Comparison of ENCODE assay signal across 9 mouse cellular contexts in genomic region chr11:77784894-77785293, GRCm38 (mm10). TPM values are rescaled to one million over a fixed set of nuclear protein-coding genes. Genes with fewer than 3 reads are reported as not detected.
DNase-seq lines count a peak whose midpoint lies in the region; ATAC-seq and TF ChIP-seq lines count a peak whose summit lies in the region.
"Had no signal": no experiment of that assay in that cellular context is flagged by ENCODE, and none has a peak within 500 bp of the region (broad histone marks: within the 10 kb centered on the region; RNA-seq: fewer than 3 reads in every experiment).

No protein-coding gene starts in this region.

- WGBS in heart, adult 2 months = 37% methylated on average over 9 of the region's 9 CpGs
- WGBS in intestine, postnatal 0 days = 58% methylated on average over 9 of the region's 9 CpGs
- 65% methylated on average over 9 of the region's 9 CpGs for WGBS in stomach, embryonic 15.5 days

- TF ChIP-seq EP300 in heart, adult 2 months (IDR thresholded peaks at IDR 0.05; ENCODE audit: insufficient read depth, low read depth, low read length) = no peak

- no peaks in the 10 kb centered on the region for H3K79me2 ChIP-seq in heart, adult 2 months (replicated peaks; ENCODE audit: control insufficient read depth, insufficient read depth, low read length)

- DNase-seq in heart, adult 2 months = no peak
- no peak for DNase-seq in heart, adult 8-10 months (ENCODE audit: low spot score)
- DNase-seq in layer of hippocampus, postnatal 25 days (ENCODE audit: extremely low spot score in 1 of 2, low spot score in 1 of 2) = no peak
- no peak for DNase-seq in ovary, adult 18-20 months (ENCODE audit: low spot score)

- H3K27me3 ChIP-seq in heart, adult 2 months (ENCODE audit: control insufficient read depth, insufficient read depth, low read length) = no peaks in the 10 kb centered on the region
- no peaks in the 10 kb centered on the region for H3K27me3 ChIP-seq in megakaryocyte, embryonic 14.5 days (replicated peaks)
- no peaks in the 10 kb centered on the region for H3K27me3 ChIP-seq in intestine, postnatal 0 days (replicated peaks; ENCODE audit: control insufficient read depth, insufficient read depth, low read length)
- no peaks in the 10 kb centered on the region for H3K27me3 ChIP-seq in stomach, embryonic 15.5 days (replicated peaks)

- no peak for TF ChIP-seq CTCF in heart, adult 2 months (IDR thresholded peaks at IDR 0.05)
- no peak for TF ChIP-seq CTCF in intestine, postnatal 0 days (IDR thresholded peaks at IDR 0.05; ENCODE audit: low read depth)

- peaks cover 43% of the 10 kb centered on the region for H3K4me1 ChIP-seq in heart, adult 2 months (ENCODE audit: control insufficient read depth, insufficient read depth, low read length)
- H3K4me1 ChIP-seq in megakaryocyte, embryonic 14.5 days = peaks cover 97% of the 10 kb centered on the region
- H3K4me1 ChIP-seq in intestine, postnatal 0 days (replicated peaks; ENCODE audit: control insufficient read depth, insufficient read depth, low read length) = peaks cover 34% of the 10 kb centered on the region
- peaks cover 42% of the 10 kb centered on the region for H3K4me1 ChIP-seq in stomach, embryonic 15.5 days

- no peak for ATAC-seq in megakaryocyte, adult 5-6 weeks (ENCODE audit: poor library complexity, severe bottlenecking)
- ATAC-seq in intestine, postnatal 0 days = no peak
- ATAC-seq in stomach, embryonic 15.5 days (ENCODE audit: insufficient read depth, low FRiP score, low read depth) = no peak

- H3K4me3 ChIP-seq in heart, adult 2 months = no peak overlapping the region
- peak overlapping the region; percentile 87 for H3K4me3 ChIP-seq in megakaryocyte, embryonic 14.5 days (replicated peaks)
- H3K4me3 ChIP-seq in intestine, postnatal 0 days (ENCODE audit: low read depth, low read length) = no peak overlapping the region
- H3K4me3 ChIP-seq in stomach, embryonic 15.5 days (replicated peaks) = no peak overlapping the region

- H3K36me3 ChIP-seq in heart, adult 2 months (ENCODE audit: control insufficient read depth, insufficient read depth, low read length) = no peaks in the 10 kb centered on the region
- peaks cover 14% of the 10 kb centered on the region for H3K36me3 ChIP-seq in megakaryocyte, embryonic 14.5 days (replicated peaks; ENCODE audit: low read length)
- 0 out of 2 replicates have a peak, but pooled peaks cover 4% of the 10 kb centered on the region for H3K36me3 ChIP-seq in intestine, postnatal 0 days (ENCODE audit: control insufficient read depth, insufficient read depth)
- no peaks in the 10 kb centered on the region for H3K36me3 ChIP-seq in stomach, embryonic 15.5 days

- H3K4me2 ChIP-seq in intestine, postnatal 0 days (replicated peaks; ENCODE audit: low read depth) = peak overlapping the region; percentile 48
- H3K4me2 ChIP-seq in stomach, embryonic 15.5 days = no peak overlapping the region

- intact Hi-C loops in heart, adult 2 months (cut with DNase I) = loop anchor here (2.0 kb wide), 1 partner anchor 18 kb away; no protein-coding TSS in a partner anchor

- TF ChIP-seq POLR2A in heart, adult 2 months (IDR thresholded peaks at IDR 0.05; ENCODE audit: insufficient read depth, low read depth, low read length) = no peak

- no peak overlapping the region for H3K9ac ChIP-seq in heart, adult 2 months (ENCODE audit: low read depth, low read length)
- H3K9ac ChIP-seq in intestine, postnatal 0 days (ENCODE audit: low read depth, low read length) = peak overlapping the region; percentile 13; the same call in 1 of the 2 replicates
- H3K9ac ChIP-seq in stomach, embryonic 15.5 days = no peak overlapping the region

- H3K9me3 ChIP-seq in megakaryocyte, embryonic 14.5 days = no peaks in the 10 kb centered on the region
- H3K9me3 ChIP-seq in intestine, postnatal 0 days (ENCODE audit: control insufficient read depth) = no peaks in the 10 kb centered on the region
- H3K9me3 ChIP-seq in stomach, embryonic 15.5 days = no peaks in the 10 kb centered on the region

- H3K27ac ChIP-seq in heart, adult 2 months = peak overlapping the region; percentile 81
- H3K27ac ChIP-seq in intestine, postnatal 0 days (ENCODE audit: low read depth, low read length) = peak overlapping the region; percentile 98
- peak overlapping the region; percentile 84 for H3K27ac ChIP-seq in stomach, embryonic 15.5 days

RNA-seq across cellular contexts. Expression of gene Gm10277, which starts 2.7 kb away (rescaled TPM):
- not detected for total RNA-seq in heart, adult 2 months (2021)
- polyA plus RNA-seq in heart, adult 2 months (2012; rRNA removed) = not detected in 2 replicates
- total RNA-seq in heart, adult 8-10 months (2022) = not detected
- polyA plus RNA-seq in megakaryocyte, embryonic 14.5 days (2012; ENCODE audit: insufficient read depth, low replicate concordance) = not detected in 2 replicates
- total RNA-seq in megakaryocyte, adult 5-6 weeks (2015) = not detected in 2 replicates
- total RNA-seq in megakaryocyte, adult 5-6 weeks (2017) = 0.40 TPM in 1 of 2 replicates, not detected in the other
- 0.53 and 0.72 TPM in 2 replicates for polyA plus RNA-seq in intestine, postnatal 0 days (2015; fragmentation: Nextera tagmentation; extraction: Ambion mirVana)
- 1.5 and 1.6 TPM in 2 replicates for polyA plus RNA-seq in stomach, embryonic 15.5 days (2015; fragmentation: Nextera tagmentation; extraction: Ambion mirVana)
- total RNA-seq in layer of hippocampus, postnatal 25 days (2021) = not detected
- total RNA-seq: gastrocnemius, adult 8-10 months had no signal

RNA-seq across cellular contexts. Expression of gene Myo18a, which starts 21.8 kb away (rescaled TPM):
- 100 to 1,000 TPM; 240 to 274 TPM for total RNA-seq in heart, adult 2 months (2021)
- 98.6 and 107 TPM in 2 replicates for polyA plus RNA-seq in heart, adult 2 months (2012; rRNA removed)
- total RNA-seq in heart, adult 8-10 months (2022) = 100 to 1,000 TPM; 256 to 285 (median 277) TPM
- 6.7 and 20.0 TPM in 2 replicates for polyA plus RNA-seq in megakaryocyte, embryonic 14.5 days (2012; ENCODE audit: insufficient read depth, low replicate concordance)
- total RNA-seq in megakaryocyte, adult 5-6 weeks (2015) = 14.0 and 21.5 TPM in 2 replicates
- total RNA-seq in megakaryocyte, adult 5-6 weeks (2017) = 69.7 and 84.8 TPM in 2 replicates
- 25.4 and 30.7 TPM in 2 replicates for polyA plus RNA-seq in intestine, postnatal 0 days (2015; fragmentation: Nextera tagmentation; extraction: Ambion mirVana)
- 29.7 and 29.9 TPM in 2 replicates for polyA plus RNA-seq in stomach, embryonic 15.5 days (2015; fragmentation: Nextera tagmentation; extraction: Ambion mirVana)
- total RNA-seq in layer of hippocampus, postnatal 25 days (2021) = 100 to 1,000 TPM; 136 to 158 TPM

RNA-seq across cellular contexts. Expression of gene Cryba1, which starts 59.8 kb away (rescaled TPM):
- not detected for total RNA-seq in heart, adult 2 months (2021)
- polyA plus RNA-seq in heart, adult 2 months (2012; rRNA removed) = not detected in 2 replicates
- total RNA-seq in heart, adult 8-10 months (2022) = not detected
- polyA plus RNA-seq in megakaryocyte, embryonic 14.5 days (2012; ENCODE audit: insufficient read depth, low replicate concordance) = not detected in 2 replicates
- not detected in 2 replicates for total RNA-seq in megakaryocyte, adult 5-6 weeks (2015)
- not detected in 2 replicates for total RNA-seq in megakaryocyte, adult 5-6 weeks (2017)
- polyA plus RNA-seq in intestine, postnatal 0 days (2015; fragmentation: Nextera tagmentation; extraction: Ambion mirVana) = not detected in 2 replicates
- polyA plus RNA-seq in stomach, embryonic 15.5 days (2015; fragmentation: Nextera tagmentation; extraction: Ambion mirVana) = 0.13 TPM in 1 of 2 replicates, not detected in the other
- total RNA-seq in layer of hippocampus, postnatal 25 days (2021) = not detected
- total RNA-seq: gastrocnemius, adult 8-10 months had no signal
